Mouse (Mus musculus): ENCODE measurements around the gene Cd27. TPM values are rescaled to one million over a fixed set of nuclear protein-coding genes. Genes with fewer than 3 reads are reported as not detected.

Cd27 gene
- polyA plus RNA-seq, 1 experiment from 2014 or later = 1.8 TPM

DNA sequence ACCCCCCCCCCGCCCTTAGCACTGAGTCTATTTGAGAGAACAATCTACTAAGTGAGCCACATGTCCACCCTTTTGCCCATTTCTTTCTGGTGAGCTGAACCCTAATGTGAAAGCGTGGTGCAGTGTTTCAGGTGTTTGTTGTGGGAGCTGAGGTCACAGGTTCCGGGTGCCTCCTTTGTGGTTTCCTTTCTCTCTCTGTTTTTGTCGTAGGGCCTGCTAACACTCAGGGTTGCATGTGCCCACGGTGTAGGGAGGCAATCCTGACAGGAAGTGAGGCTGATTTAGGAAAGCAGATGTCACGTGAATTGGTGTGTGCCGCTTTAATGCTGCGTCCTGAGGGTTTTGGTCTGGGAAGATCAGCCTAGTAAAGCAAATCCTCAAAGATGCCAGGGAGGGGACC lies 4.8 kb upstream of the Cd27 start:
- Histone ChIP-seq H3K27me3 (no peaks in the 10 kb centered on the region), H3K36me3 (no peaks in the 10 kb centered on the region), H3K4me1 (no peaks in the 10 kb centered on the region), H3K27ac (no peak overlapping the region), H3K9me3 (no peaks in the 10 kb centered on the region), H3K4me2 (replicated peaks) (no peak overlapping the region), H3K4me3 (no peak overlapping the region), H3K9ac (no peak overlapping the region)
- WGBS = 84% methylated on average over 8 of the region's 8 CpGs
- no peak for ATAC-seq (ENCODE audit: insufficient number of reproducible peaks, insufficient read depth, low FRiP score, low TSS enrichment)

DNA sequence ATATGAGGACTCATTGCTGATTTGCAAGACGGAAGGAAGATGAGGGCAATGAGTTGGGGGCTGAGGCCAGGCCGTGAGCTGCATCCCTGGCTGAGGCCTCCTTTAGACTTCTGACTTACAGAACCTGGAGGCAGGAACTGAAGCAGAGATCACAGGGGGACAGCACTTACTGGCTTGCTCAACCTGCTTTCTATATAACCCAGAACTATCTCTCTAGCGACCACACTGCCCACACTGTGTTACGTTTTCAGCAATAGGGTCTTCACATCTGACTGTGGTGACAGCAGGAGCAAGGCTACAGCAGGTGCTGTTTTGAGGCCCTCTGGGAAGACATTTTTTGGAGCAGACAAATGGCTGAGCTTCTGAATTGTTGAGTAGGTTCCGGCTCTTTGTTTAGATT lies 3.8 kb upstream of the Cd27 start:
- WGBS = 84% methylated on average over 5 of the region's 5 CpGs
- H3K4me1 ChIP-seq = no peaks in the 10 kb centered on the region
- no peak overlapping the region for H3K4me2 ChIP-seq (replicated peaks)
- no peak overlapping the region for H3K9ac ChIP-seq
- H3K27ac ChIP-seq = no peak overlapping the region
- no peaks in the 10 kb centered on the region for H3K27me3 ChIP-seq
- H3K4me3 ChIP-seq = no peak overlapping the region
- no peaks in the 10 kb centered on the region for H3K36me3 ChIP-seq
- ATAC-seq (ENCODE audit: insufficient number of reproducible peaks, insufficient read depth, low FRiP score, low TSS enrichment) = no peak
- no peaks in the 10 kb centered on the region for H3K9me3 ChIP-seq

DNA sequence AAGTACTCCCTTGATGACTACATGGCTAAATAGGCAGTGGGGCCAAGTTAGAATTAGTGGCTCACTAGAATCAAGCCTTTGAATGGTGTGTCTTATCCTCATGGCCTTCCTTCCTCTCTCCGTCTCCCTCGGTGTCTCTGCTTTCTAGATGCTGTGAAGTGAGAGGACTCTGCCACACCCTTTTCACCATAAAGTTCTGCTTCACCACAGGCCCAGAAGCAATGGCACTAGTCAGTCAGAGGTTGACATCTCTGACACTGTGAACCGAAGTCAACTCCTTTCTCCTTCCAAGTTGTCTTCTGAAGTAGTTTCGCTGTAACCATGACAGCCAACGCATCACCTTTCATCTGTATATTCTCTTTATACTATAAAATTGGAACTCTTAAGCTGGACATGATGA lies 2.7 kb upstream of the Cd27 start:
- H3K36me3 ChIP-seq = no peaks in the 10 kb centered on the region
- 94% methylated on average over 5 of the region's 5 CpGs for WGBS
- no peak overlapping the region for H3K9ac ChIP-seq
- H3K4me3 ChIP-seq = no peak overlapping the region
- no peaks in the 10 kb centered on the region for H3K27me3 ChIP-seq
- no peaks in the 10 kb centered on the region for H3K4me1 ChIP-seq
- no peaks in the 10 kb centered on the region for H3K9me3 ChIP-seq
- no peak overlapping the region for H3K27ac ChIP-seq
- ATAC-seq (ENCODE audit: insufficient number of reproducible peaks, insufficient read depth, low FRiP score, low TSS enrichment) = no peak
- H3K4me2 ChIP-seq (replicated peaks) = no peak overlapping the region

DNA sequence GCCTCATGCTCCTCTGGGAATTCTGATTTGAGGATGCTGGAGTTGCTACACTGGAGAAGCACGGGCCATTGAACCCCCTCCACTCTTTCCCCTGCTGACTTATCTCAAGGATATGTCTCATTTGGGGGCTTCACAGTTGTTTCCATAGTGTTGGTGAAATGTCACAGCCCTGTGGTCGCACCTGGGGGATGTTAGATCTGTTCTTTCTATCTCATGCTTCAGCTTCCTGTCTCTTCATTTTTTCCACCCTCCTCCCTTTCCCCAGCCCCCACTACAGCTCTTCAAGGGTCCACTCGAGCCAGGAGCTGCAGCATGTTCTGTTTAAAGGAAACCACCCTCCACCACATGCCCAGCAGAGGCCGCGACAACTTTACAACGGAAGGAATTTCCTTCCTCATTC lies 1.6 kb upstream of the Cd27 start:
- no peak for ATAC-seq (ENCODE audit: insufficient number of reproducible peaks, insufficient read depth, low FRiP score, low TSS enrichment)
- no peak overlapping the region for H3K9ac ChIP-seq
- no peaks in the 10 kb centered on the region for H3K36me3 ChIP-seq
- H3K4me2 ChIP-seq (replicated peaks) = no peak overlapping the region
- no peak overlapping the region for H3K4me3 ChIP-seq
- WGBS = 76% methylated on average over 6 of the region's 6 CpGs
- no peaks in the 10 kb centered on the region for H3K9me3 ChIP-seq
- no peaks in the 10 kb centered on the region for H3K27me3 ChIP-seq
- no peak overlapping the region for H3K27ac ChIP-seq
- H3K4me1 ChIP-seq = 0 out of 2 replicates have a peak, but pooled peaks cover 2% of the 10 kb centered on the region

DNA sequence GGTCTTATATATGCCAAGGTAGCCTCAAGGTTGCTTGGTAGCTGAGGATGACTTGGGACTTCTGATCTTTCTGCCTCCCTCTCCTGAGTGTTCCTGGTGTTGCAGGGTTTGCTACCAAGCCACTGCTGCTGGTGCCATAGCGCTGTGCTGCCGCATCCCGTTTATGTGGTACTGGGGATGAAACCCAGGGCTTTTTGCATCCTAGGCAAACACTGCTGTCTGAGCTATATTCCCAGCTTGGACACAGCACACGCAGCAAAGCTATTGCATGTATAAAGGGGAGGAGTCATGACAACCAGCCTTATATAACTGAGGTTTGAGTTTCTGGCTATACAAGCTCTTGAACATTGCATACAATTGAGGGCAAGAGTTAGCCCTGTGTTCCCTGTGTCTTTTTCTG lies 611 bp upstream of the Cd27 start:
- no peak overlapping the region for H3K9ac ChIP-seq
- no peak overlapping the region for H3K4me3 ChIP-seq
- H3K9me3 ChIP-seq = no peaks in the 10 kb centered on the region
- H3K36me3 ChIP-seq = no peaks in the 10 kb centered on the region
- H3K27ac ChIP-seq = no peak overlapping the region
- ATAC-seq (ENCODE audit: insufficient number of reproducible peaks, insufficient read depth, low FRiP score, low TSS enrichment) = no peak
- no peak overlapping the region for H3K4me2 ChIP-seq (replicated peaks)
- WGBS = 86% methylated on average over 4 of the region's 4 CpGs
- 0 out of 2 replicates have a peak, but pooled peaks cover 2% of the 10 kb centered on the region for H3K4me1 ChIP-seq
- H3K27me3 ChIP-seq = no peaks in the 10 kb centered on the region

DNA sequence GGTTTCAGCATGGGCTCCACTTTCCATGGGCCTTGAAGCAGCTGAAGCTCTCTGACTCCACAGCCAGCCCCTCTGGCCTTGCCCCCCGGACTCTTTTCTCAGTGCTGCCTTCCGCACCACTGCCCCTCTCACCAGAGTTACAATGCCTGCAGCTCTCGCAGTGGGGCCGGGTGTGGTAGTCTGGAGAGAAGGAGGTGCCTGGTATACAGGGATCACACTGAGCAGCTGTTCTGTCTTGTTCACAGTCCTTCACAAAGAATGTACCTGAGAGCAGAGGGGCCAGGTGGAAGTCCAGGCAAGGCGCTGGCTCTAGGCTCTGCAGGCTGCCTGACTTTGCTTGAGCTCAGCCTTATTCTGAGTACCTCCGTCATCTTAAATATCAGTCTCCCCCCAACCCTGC lies 469 bp downstream of the Cd27 start:
- no peak for ATAC-seq (ENCODE audit: insufficient number of reproducible peaks, insufficient read depth, low FRiP score, low TSS enrichment)
- 70% methylated on average over 6 of the region's 6 CpGs for WGBS
- no peak overlapping the region for H3K9ac ChIP-seq

DNA sequence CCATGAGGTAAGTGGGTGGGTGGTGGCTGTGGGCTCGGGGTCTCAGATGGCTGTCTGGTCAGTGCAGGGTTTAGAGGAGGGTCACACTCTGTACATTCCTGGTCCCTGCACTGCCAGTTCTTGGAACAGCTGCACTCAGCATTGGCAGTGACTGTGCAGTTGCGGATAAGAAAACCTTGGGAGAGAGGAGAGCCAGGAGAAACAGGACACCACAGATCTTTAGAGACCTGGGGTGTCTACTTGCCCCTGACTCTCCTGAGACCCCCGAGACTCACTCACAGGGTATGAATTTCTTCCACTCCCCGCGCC lies 2.3 kb downstream of the Cd27 start:
- Histone ChIP-seq H3K27me3 (no peaks in the 10 kb centered on the region), H3K4me3 (no peak overlapping the region), H3K27ac (no peak overlapping the region), H3K36me3 (no peaks in the 10 kb centered on the region), H3K9ac (no peak overlapping the region), H3K4me2 (replicated peaks) (no peak overlapping the region), H3K4me1 (peaks cover 15% of the 10 kb centered on the region; the same call in 1 of the 2 replicates), H3K9me3 (no peaks in the 10 kb centered on the region)
- WGBS = 42% methylated on average over 5 of the region's 5 CpGs
- ATAC-seq (ENCODE audit: insufficient number of reproducible peaks, insufficient read depth, low FRiP score, low TSS enrichment) = no peak

More for the DNA sequence above, 469 bp downstream of the Cd27 start:
- Histone ChIP-seq H3K4me2 (replicated peaks) (no peak overlapping the region), H3K27me3 (no peaks in the 10 kb centered on the region), H3K27ac (no peak overlapping the region), H3K4me3 (no peak overlapping the region), H3K4me1 (peaks cover 11% of the 10 kb centered on the region; the same call in 1 of the 2 replicates), H3K36me3 (no peaks in the 10 kb centered on the region), H3K9me3 (no peaks in the 10 kb centered on the region)

DNA sequence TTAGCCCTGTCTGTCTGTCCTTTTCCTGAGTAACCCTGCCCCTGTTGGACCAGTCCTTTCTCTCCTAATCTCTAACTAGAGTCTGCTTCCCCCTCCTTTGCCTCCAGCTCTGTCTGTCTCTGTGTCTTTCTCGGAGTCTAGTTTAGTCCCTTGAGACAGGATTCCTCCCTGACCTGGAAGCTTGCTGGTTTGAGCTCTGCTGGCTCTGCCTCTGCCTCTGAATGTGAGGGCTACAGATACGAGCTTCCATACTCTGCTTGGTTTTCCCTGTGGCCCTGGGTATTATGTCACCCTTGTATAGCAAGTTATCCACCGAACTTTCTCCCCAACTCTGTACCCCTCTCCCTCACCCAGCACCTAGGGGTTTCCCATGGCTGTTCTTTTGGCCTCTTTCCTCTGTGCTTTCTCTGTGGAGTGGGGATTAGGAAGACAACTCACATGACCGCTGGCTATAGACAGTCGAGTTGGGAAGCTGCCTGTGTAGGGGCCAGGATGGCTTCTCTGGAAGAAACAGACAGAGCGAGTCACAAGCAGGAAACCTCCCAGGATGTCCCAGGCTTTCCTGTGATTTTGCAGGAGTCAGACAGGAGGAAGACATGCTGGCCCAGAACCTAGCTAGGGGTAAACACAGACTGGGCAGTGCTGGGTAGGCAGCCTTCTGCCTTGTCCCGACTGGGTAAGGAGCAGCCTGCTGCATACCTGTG lies 2.8 kb downstream of the Cd27 start:
- no peak for ATAC-seq (ENCODE audit: insufficient number of reproducible peaks, insufficient read depth, low FRiP score, low TSS enrichment)
- Histone ChIP-seq H3K27ac (no peak overlapping the region; the same call in 1 of the 2 replicates), H3K36me3 (no peaks in the 10 kb centered on the region), H3K9me3 (no peaks in the 10 kb centered on the region), H3K4me2 (replicated peaks) (no peak overlapping the region), H3K27me3 (no peaks in the 10 kb centered on the region), H3K4me1 (peaks cover 15% of the 10 kb centered on the region; the same call in 1 of the 2 replicates), H3K9ac (no peak overlapping the region), H3K4me3 (no peak overlapping the region)
- 53% methylated on average over 7 of the region's 7 CpGs for WGBS

DNA sequence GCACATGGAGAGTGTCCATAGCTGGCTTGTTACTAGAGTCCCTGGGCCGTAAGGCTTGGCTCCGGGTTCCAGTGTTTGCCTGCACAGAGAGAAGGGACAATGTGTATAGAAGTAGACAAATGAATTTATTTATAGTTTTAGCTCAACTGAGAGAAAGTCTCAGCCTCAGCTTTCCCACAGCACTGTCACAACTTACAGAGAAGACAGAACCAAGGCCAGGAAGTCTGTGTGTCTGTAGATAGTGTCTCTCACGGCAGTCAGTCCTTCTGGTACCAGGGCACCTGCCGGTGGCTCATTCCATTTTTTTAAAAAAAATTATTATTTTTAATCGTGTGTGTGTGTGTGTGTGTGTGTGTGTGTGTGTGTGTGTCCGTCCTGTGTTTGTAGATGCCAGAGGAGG lies 4.3 kb downstream of the Cd27 start:
- Histone ChIP-seq H3K9me3 (no peaks in the 10 kb centered on the region), H3K4me3 (no peak overlapping the region), H3K9ac (no peak overlapping the region), H3K36me3 (no peaks in the 10 kb centered on the region), H3K4me1 (peaks cover 15% of the 10 kb centered on the region; the same call in 1 of the 2 replicates), H3K4me2 (replicated peaks) (no peak overlapping the region), H3K27me3 (no peaks in the 10 kb centered on the region), H3K27ac (no peak overlapping the region)
- WGBS = 77% methylated on average over 6 of the region's 6 CpGs
- ATAC-seq (ENCODE audit: insufficient number of reproducible peaks, insufficient read depth, low FRiP score, low TSS enrichment) = no peak

DNA sequence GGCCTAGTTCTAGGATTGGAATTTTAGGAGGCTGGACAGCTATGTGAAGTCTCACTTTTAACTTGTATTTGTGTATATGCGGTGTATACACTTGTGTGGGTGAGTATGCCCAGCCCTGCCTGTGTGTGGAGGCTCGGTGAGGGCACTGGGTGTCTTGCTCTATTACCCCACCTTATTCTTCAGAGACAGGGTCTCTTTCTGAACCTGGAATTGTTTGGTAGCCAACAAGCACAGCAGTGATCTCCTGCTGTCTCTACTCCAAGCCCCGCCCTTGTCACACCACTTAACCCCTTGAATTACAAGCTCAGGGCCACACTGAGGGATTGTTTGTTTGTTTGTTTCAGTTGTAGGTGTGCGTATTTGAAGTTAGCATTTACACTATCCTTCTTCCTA lies 4.8 kb downstream of the Cd27 start:
- H3K4me2 ChIP-seq (replicated peaks) = peak overlapping the region; percentile 75
- H3K4me1 ChIP-seq = peaks cover 15% of the 10 kb centered on the region; the same call in 1 of the 2 replicates
- no peaks in the 10 kb centered on the region for H3K36me3 ChIP-seq
- no peak overlapping the region for H3K9ac ChIP-seq
- WGBS = 53% methylated on average over 4 of the region's 4 CpGs
- no peak overlapping the region for H3K27ac ChIP-seq
- ATAC-seq (ENCODE audit: insufficient number of reproducible peaks, insufficient read depth, low FRiP score, low TSS enrichment) = no peak
- no peaks in the 10 kb centered on the region for H3K9me3 ChIP-seq
- no peaks in the 10 kb centered on the region for H3K27me3 ChIP-seq
- H3K4me3 ChIP-seq = peak overlapping the region; percentile 39

DNA sequence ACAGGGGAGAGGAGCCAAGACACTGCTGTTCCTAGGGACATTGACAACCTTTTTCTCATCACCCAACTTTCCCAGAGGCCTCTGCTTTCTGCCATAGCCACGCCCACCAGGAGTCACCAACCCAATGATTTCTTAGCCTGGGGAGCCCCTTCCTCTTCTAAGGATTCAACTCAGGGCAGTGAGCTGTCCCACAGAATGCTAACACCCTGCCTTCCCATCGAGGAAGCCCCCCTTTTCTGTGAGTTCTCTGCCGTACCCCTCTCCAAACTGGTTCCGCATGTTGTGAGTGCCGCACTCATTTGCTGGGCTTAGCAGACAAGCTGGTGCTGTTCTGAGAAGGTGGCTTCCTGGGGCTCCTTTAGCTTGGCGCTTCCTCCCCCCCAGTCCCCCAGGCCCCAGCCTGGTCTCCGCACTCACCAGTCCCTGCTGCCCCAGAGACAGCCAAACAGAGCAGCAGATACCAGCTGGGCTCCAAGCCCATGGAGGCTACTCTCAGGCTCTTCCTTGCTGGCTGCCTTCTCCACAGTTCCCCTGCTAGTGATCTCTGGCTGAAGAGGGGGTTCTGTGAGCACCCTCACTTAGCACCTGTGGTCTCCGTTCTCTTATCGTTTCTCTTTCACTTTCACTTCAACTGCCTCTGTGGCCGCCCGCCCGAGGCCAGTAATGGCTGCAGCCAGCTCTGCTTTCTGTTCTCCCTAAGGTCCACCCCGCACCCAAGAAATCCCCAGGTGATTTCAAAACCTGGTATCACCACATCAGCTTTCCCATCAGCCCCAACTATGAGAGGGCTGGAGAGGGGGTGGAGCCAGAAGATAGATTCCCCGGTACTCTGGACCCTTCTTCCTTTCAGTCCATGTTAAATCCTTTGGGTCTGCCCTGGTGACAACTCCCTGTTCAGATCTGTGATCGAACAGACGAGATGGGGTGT lies 5.4 kb downstream of the Cd27 start, which contains the start of gene Tapbpl:
TSS of gene Tapbpl (minus strand) at position 744 of the 928 bp plus-strand sequence.
- no peaks in the 10 kb centered on the region for H3K27me3 ChIP-seq
- H3K36me3 ChIP-seq = no peaks in the 10 kb centered on the region
- H3K4me1 ChIP-seq = peaks cover 15% of the 10 kb centered on the region; the same call in 1 of the 2 replicates
- peak within 1 kb of the TSS; percentile 39 for H3K4me3 ChIP-seq
- 8% methylated on average over 16 of the region's 16 CpGs for WGBS
- peak within 1 kb of the TSS; percentile 57 for H3K9ac ChIP-seq
- peak within 1 kb of the TSS; percentile 24; the same call in 1 of the 2 replicates for H3K27ac ChIP-seq
- H3K9me3 ChIP-seq = no peaks in the 10 kb centered on the region
- ATAC-seq (ENCODE audit: insufficient number of reproducible peaks, insufficient read depth, low FRiP score, low TSS enrichment) = peak; percentile 30; the same call in 1 of the 2 replicates
- peak within 1 kb of the TSS; percentile 75 for H3K4me2 ChIP-seq (replicated peaks)

DNA sequence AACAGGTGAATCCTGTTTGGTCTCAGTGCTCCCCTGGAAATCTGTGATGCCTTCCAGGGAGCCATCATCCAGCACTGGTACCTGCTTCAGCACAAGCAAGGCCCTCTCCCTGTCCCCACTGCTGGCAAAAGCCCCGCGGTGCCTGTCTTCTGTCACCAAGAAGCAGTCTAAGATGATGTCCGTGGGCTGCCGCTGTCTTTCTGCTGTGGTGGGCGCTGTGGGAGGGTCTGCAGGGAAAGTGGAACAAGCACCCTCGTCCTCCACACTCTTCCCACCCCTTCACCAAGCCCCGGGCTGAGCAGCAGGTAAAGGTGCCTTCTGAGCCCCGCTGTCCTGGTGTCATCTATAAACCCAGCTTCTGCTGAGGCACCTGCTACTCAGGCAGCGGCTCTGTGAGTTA lies 6.2 kb downstream of the Cd27 start:
- Histone ChIP-seq H3K4me3 (no peak overlapping the region), H3K4me2 (replicated peaks) (0 out of 2 replicates have a peak overlapping the region, but pooled peaks have one; percentile 75), H3K27me3 (no peaks in the 10 kb centered on the region), H3K9ac (no peak overlapping the region), H3K27ac (no peak overlapping the region), H3K9me3 (no peaks in the 10 kb centered on the region), H3K36me3 (no peaks in the 10 kb centered on the region), H3K4me1 (peaks cover 15% of the 10 kb centered on the region; the same call in 1 of the 2 replicates)
- ATAC-seq (ENCODE audit: insufficient number of reproducible peaks, insufficient read depth, low FRiP score, low TSS enrichment) = no peak
- 55% methylated on average over 9 of the region's 9 CpGs for WGBS

Measured in embryonic facial prominence, embryonic 12.5 days (tissue).